Mouse (Mus musculus) erythroblast, embryonic 14.5 days (primary cell): ENCODE measurements around the gene Lypla2. TPM values are rescaled to one million over a fixed set of nuclear protein-coding genes. Genes with fewer than 3 reads are reported as not detected.
"Not testable (repeated sequence)": the region's sequence is repeated elsewhere in the genome, so short reads cannot be mapped to it uniquely, and the experiment has no call there.

Experiments used
- H3K27me3 ChIP-seq: 2 replicates; pipeline ENCODE4 v1.6.1; 2012; ENCODE audit warnings: inconsistent platforms; ENCODE audit not compliant: control insufficient read depth
- H3K36me3 ChIP-seq: 2 replicates; pipeline ENCODE4 v1.6.1; 2012; ENCODE audit warnings: mild to moderate bottlenecking, inconsistent platforms; ENCODE audit not compliant: control insufficient read depth
- H3K4me1 ChIP-seq: 2 replicates; pipeline ENCODE4 v1.6.1; 2012; ENCODE audit warnings: inconsistent platforms; ENCODE audit not compliant: control insufficient read depth
- H3K4me3 ChIP-seq: replicated peaks from 2 replicates; pipeline ENCODE3; 2012; ENCODE audit warnings: moderate library complexity, mild to moderate bottlenecking, inconsistent platforms
- H3K9me3 ChIP-seq: 2 replicates; pipeline ENCODE4 v1.6.1; 2012; ENCODE audit warnings: low read length, inconsistent platforms, mixed read lengths; ENCODE audit not compliant: control insufficient read depth
- GATA1 ChIP-seq: IDR thresholded peaks from 2 replicates; pipeline ENCODE4 v1.6.1; 2012; ENCODE audit warnings: low read length, inconsistent platforms, mixed read lengths
- TAL1 ChIP-seq: IDR thresholded peaks from 3 replicates; pipeline ENCODE4 v1.6.1; 2012; ENCODE audit warnings: low read length, inconsistent platforms, mixed read lengths
- polyA plus RNA-seq: library from polyadenylated mRNA; stranded (reverse); fragments of >175 nt; gene quantifications from 2 replicates; pipeline ENCODE4 v1.2.3, GENCODE M21; 2012

The Lypla2 gene
- polyA plus RNA-seq, 1 experiment: 13.4 TPM

- TF ChIP-seq GATA1: no peak
- TF ChIP-seq TAL1: no peak
- H3K27me3 ChIP-seq: no peaks in the 10 kb centered on the region
- H3K36me3 ChIP-seq: no peaks in the 10 kb centered on the region
- peaks cover 11% of the 10 kb centered on the region for H3K4me1 ChIP-seq
- H3K9me3 ChIP-seq: peaks cover 12% of the 10 kb centered on the region
- no peak overlapping the region for H3K4me3 ChIP-seq
Observed at GRCm38 (mm10) chr4:135995118-135995517, 22.7 kb upstream of the Lypla2 start.

- H3K9me3 ChIP-seq: peaks cover 12% of the 10 kb centered on the region
- H3K27me3 ChIP-seq: no peaks in the 10 kb centered on the region
- H3K36me3 ChIP-seq: no peaks in the 10 kb centered on the region
- H3K4me1 ChIP-seq: peaks cover 13% of the 10 kb centered on the region
- TF ChIP-seq TAL1: no peak
- no peak for TF ChIP-seq GATA1
- H3K4me3 ChIP-seq: no peak overlapping the region
Observed at GRCm38 (mm10) chr4:135993941-135994340, 21.5 kb upstream of the Lypla2 start.

GRCm38 (mm10) chr4:135987714-135988113, 15.3 kb upstream of the Lypla2 start:
- H3K4me1 ChIP-seq: peaks cover 54% of the 10 kb centered on the region
- peak overlapping the region; percentile 100 for H3K4me3 ChIP-seq
- TF ChIP-seq TAL1 (no peak), GATA1 (no peak)

GRCm38 (mm10) chr4:135986943-135987710, 14.7 kb upstream of the Lypla2 start, which contains the start of gene Pithd1:
TSS of gene Pithd1 (minus strand) at chr4:135987264.
- Histone ChIP-seq H3K4me1 (peaks cover 55% of the 10 kb centered on the region), H3K27me3 (no peaks in the 10 kb centered on the region), H3K4me3 (peak within 1 kb of the TSS; percentile 100), H3K9me3 (peaks cover 5% of the 10 kb centered on the region), H3K36me3 (peaks cover 42% of the 10 kb centered on the region)
- no peak for TF ChIP-seq GATA1
- no peak for TF ChIP-seq TAL1

More at GRCm38 (mm10) chr4:135987714-135988113, 15.3 kb upstream of the Lypla2 start:
- peaks cover 5% of the 10 kb centered on the region for H3K9me3 ChIP-seq
- H3K27me3 ChIP-seq: no peaks in the 10 kb centered on the region
- H3K36me3 ChIP-seq: peaks cover 36% of the 10 kb centered on the region

- Histone ChIP-seq H3K9me3 (peaks cover under 1% of the 10 kb centered on the region; the same call in 1 of the 2 replicates), H3K4me1 (peaks cover 58% of the 10 kb centered on the region), H3K4me3 (peak overlapping the region; percentile 100), H3K27me3 (no peaks in the 10 kb centered on the region), H3K36me3 (peaks cover 49% of the 10 kb centered on the region)
- no peak for TF ChIP-seq TAL1
- no peak for TF ChIP-seq GATA1
Observed at GRCm38 (mm10) chr4:135986301-135986942, 14.0 kb upstream of the Lypla2 start.

- no peaks in the 10 kb centered on the region for H3K9me3 ChIP-seq
- no peaks in the 10 kb centered on the region for H3K27me3 ChIP-seq
- peaks cover 58% of the 10 kb centered on the region for H3K4me1 ChIP-seq
- peak overlapping the region; percentile 100 for H3K4me3 ChIP-seq
- TF ChIP-seq GATA1 (no peak), TAL1 (no peak)
- peaks cover 55% of the 10 kb centered on the region for H3K36me3 ChIP-seq
Observed at GRCm38 (mm10) chr4:135985769-135986168, 13.3 kb upstream of the Lypla2 start.

- H3K4me1 ChIP-seq: peaks cover 55% of the 10 kb centered on the region
- H3K36me3 ChIP-seq: peaks cover 61% of the 10 kb centered on the region
- no peaks in the 10 kb centered on the region for H3K9me3 ChIP-seq
- TF ChIP-seq GATA1 (peak; percentile 89), TAL1 (peak; percentile 70)
- peak overlapping the region; percentile 100 for H3K4me3 ChIP-seq
- H3K27me3 ChIP-seq: no peaks in the 10 kb centered on the region
Observed at GRCm38 (mm10) chr4:135985193-135985592, 12.8 kb upstream of the Lypla2 start.

GRCm38 (mm10) chr4:135984556-135984955, 12.1 kb upstream of the Lypla2 start:
- Histone ChIP-seq H3K36me3 (peaks cover 64% of the 10 kb centered on the region), H3K9me3 (no peaks in the 10 kb centered on the region), H3K4me3 (peak overlapping the region; percentile 100), H3K27me3 (no peaks in the 10 kb centered on the region), H3K4me1 (peaks cover 53% of the 10 kb centered on the region)
- no peak for TF ChIP-seq GATA1
- no peak for TF ChIP-seq TAL1

GRCm38 (mm10) chr4:135981524-135982063, 9.2 kb upstream of the Lypla2 start:
- Histone ChIP-seq H3K4me3 (no peak overlapping the region), H3K36me3 (peaks cover 90% of the 10 kb centered on the region), H3K9me3 (no peaks in the 10 kb centered on the region), H3K4me1 (peaks cover 43% of the 10 kb centered on the region), H3K27me3 (no peaks in the 10 kb centered on the region)
- TF ChIP-seq TAL1 (no peak), GATA1 (no peak)

GRCm38 (mm10) chr4:135980223-135980622, 7.8 kb upstream of the Lypla2 start:
- Histone ChIP-seq H3K36me3 (peaks cover 93% of the 10 kb centered on the region), H3K4me1 (peaks cover 32% of the 10 kb centered on the region)
- not testable (repeated sequence) for H3K27me3 ChIP-seq, H3K4me3 ChIP-seq, H3K9me3 ChIP-seq
